Mouse (Mus musculus) cortical plate, adult 2 months (tissue): ENCODE data around the gene Slc10a1. TPM values are rescaled to one million over a fixed set of nuclear protein-coding genes. Genes with fewer than 3 reads are reported as not detected.
"Not testable (repeated sequence)": the region's sequence is repeated elsewhere in the genome, so short reads cannot be mapped to it uniquely, and the experiment has no call there.

Source experiments
- H3K27ac ChIP-seq: fragments of 200-500 bp; 2 replicates; pipeline ENCODE4 v1.5.1; 2012; ENCODE audit warnings: low read length, control low read depth, inconsistent platforms; ENCODE audit not compliant: insufficient read depth
- H3K4me1 ChIP-seq: fragments of 200-500 bp; 2 replicates; pipeline ENCODE4 v1.6.1; 2011; ENCODE audit warnings: low read length; ENCODE audit not compliant: control insufficient read depth, insufficient read depth
- H3K4me3 ChIP-seq: fragments of 200-500 bp; 2 replicates; pipeline ENCODE4 v1.5.1; 2011; ENCODE audit warnings: mild to moderate bottlenecking, low read length, control low read depth; ENCODE audit not compliant: insufficient read depth
- CTCF ChIP-seq: fragments of 200-500 bp; IDR thresholded peaks from 2 replicates; pipeline ENCODE4 v1.5.1; 2011; ENCODE audit warnings: mild to moderate bottlenecking, control low read depth, low read length; ENCODE audit not compliant: insufficient read depth; ENCODE audit errors: extremely low read depth
- POLR2A ChIP-seq: fragments of 200-500 bp; IDR thresholded peaks from 2 replicates; pipeline ENCODE4 v1.6.1; 2011; ENCODE audit warnings: mild to moderate bottlenecking, low read length, control low read depth; ENCODE audit not compliant: insufficient read depth; ENCODE audit errors: extremely low read depth
- polyA plus RNA-seq: library from polyadenylated mRNA; depleted of rRNA; stranded (reverse); fragments of >200 nt; gene quantifications from 2 replicates; pipeline ENCODE4 v1.2.3, GENCODE M21; 2012

The Slc10a1 gene
- polyA plus RNA-seq, 1 experiment, result not detected

- TF ChIP-seq POLR2A (no peak), CTCF (no peak)
- no peaks in the 10 kb centered on the region for H3K4me1 ChIP-seq
- H3K4me3 ChIP-seq, result no peak overlapping the region
- no peak overlapping the region for H3K27ac ChIP-seq
These were observed 1.7 kb upstream of the Slc10a1 start for GRCm38 (mm10) chr12:80970181-80970705.

DNA sequence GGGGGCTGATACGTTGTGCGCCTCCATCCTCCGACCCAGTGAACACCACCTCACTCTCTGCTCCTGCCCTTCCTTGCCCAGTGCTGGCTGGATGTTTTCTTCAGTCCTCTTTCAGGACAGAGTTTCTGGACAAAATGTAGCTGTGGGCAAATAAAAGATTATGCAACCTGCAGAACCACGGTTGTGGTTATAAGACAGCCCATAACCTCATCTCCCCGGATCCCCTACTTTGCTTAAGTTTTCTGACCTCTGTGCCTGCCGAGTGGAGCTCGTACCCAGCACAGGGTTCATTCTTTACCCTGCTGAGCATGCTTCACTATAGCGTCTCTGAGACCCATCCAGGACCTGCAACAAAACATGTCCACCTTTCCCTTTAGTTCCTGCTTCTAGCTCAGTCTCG, 587 bp downstream of the Slc10a1 start:
- Histone ChIP-seq H3K27ac (no peak overlapping the region), H3K4me1 (no peaks in the 10 kb centered on the region), H3K4me3 (no peak overlapping the region)
- TF ChIP-seq CTCF (no peak), POLR2A (no peak)

DNA sequence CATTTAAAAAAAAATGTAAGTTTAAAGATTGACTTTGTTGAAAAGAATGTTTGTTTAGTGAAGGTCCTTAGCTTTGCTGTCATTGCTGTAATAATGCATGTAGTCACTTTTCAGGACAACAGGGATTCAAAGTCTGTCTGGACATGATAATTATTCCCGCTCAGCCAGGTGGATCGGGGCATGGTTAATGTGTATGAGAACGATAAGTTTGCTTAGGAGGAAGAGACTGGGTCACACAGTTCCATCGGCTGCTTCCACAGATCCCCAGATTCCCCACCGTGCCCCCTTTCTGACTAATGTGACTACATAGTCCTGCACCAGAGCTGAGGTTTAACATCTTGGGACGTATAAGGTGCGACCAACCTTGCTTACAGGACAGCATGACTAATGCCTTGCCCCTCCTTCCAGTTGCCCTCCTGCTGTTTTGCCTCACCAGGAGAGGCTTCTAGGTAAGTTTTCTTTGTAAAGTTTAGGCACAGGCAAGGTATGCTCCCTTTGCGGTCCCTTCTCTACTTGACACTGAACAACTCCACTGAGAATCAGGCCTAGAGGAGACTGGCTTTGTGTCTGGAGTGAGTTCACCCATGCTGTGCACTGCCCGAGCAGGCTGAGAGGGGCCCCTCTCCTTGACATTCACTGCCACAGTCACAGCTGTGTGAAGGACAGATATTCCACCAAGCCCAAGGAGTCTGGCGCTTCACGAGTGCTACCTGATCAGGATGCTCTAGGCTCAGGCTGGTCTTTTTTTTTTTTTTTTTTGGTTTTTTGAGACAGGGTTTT, 2.3 kb downstream of the Slc10a1 start:
- H3K4me3 ChIP-seq, result no peak overlapping the region
- H3K4me1 ChIP-seq, result no peaks in the 10 kb centered on the region
- TF ChIP-seq CTCF (no peak), POLR2A (no peak)
- H3K27ac ChIP-seq, result no peak overlapping the region

GRCm38 (mm10) chr12:80962566-80962965, 5.9 kb downstream of the Slc10a1 start:
- no peaks in the 10 kb centered on the region for H3K4me1 ChIP-seq
- H3K27ac ChIP-seq, result no peak overlapping the region
- no peak overlapping the region for H3K4me3 ChIP-seq
- TF ChIP-seq CTCF (no peak), POLR2A (no peak)

GRCm38 (mm10) chr12:80957961-80958360, 10.5 kb downstream of the Slc10a1 start:
- H3K27ac ChIP-seq, result no peak overlapping the region
- no peak overlapping the region for H3K4me3 ChIP-seq
- TF ChIP-seq CTCF (no peak), POLR2A (no peak)
- H3K4me1 ChIP-seq, result no peaks in the 10 kb centered on the region; the same call in 1 of the 2 replicates

DNA sequence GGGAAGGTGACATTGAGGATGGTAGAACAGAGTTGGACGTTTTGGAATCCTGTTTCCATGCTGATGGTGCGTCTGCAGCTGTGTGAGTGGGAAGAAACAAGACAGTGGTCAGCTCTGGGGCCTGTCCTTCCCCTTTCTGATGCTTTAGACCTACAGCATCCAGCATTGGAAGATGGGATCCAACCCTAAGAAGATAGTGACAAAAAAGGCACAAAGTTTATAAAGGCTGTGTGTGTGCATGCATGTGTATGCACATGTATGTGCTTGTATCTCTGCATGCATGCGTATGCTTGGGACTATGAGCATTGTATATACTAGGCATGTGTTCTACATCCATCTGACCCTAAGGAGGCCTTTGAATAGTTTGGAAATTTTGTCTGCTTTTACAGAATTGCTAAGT, 12.5 kb downstream of the Slc10a1 start:
- TF ChIP-seq CTCF (no peak), POLR2A (no peak)
- Histone ChIP-seq H3K4me3 (no peak overlapping the region), H3K27ac (no peak overlapping the region), H3K4me1 (peaks cover 2% of the 10 kb centered on the region; the same call in 1 of the 2 replicates)

DNA sequence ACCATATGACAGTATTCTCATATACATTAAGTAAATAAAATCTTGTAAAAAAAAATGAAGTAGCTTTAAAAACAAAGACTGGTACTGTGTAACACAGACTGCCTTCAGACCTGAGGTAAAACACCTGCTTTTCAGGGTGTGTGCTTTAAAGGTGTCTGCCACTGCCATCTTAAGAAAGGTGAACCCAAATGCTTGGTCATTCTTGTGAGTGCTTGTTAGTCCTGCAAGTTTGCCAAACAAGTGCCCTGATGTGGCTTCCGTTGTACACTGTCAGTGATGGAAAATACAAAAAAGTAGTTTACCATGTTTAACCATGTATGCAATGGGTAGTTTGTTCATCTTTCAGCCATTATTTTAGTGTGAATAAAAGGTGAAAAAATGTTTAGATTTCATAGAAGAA, 16.0 kb downstream of the Slc10a1 start:
- H3K27ac ChIP-seq, result no peak overlapping the region
- no peak for TF ChIP-seq POLR2A
- TF ChIP-seq CTCF, result no peak
- H3K4me3 ChIP-seq, result no peak overlapping the region
- peaks cover 7% of the 10 kb centered on the region for H3K4me1 ChIP-seq

GRCm38 (mm10) chr12:80951640-80952219, 16.8 kb downstream of the Slc10a1 start:
- no peak overlapping the region for H3K4me3 ChIP-seq

DNA sequence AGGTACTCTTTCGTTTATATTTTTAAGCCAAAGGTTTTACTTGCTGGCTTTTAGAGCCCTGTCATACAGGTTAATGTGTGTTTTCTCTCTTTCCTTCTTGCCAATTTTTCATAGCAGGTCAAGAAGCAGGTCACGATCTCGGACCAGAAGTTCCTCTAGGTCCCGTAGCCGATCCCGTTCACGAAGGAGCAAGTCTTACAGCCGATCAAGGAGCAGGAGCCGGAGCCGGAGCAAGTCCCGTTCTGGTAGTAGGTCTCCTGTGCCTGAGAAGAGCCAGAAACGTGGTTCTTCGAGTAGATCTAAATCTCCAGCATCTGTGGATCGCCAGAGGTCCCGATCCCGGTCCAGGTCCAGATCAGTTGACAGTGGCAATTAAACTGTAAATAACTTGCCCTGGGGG, 18.9 kb downstream of the Slc10a1 start:
- not testable (repeated sequence) for H3K27ac ChIP-seq, H3K4me3 ChIP-seq, H3K4me1 ChIP-seq

More at GRCm38 (mm10) chr12:80951640-80952219, 16.8 kb downstream of the Slc10a1 start:
- no peak overlapping the region for H3K27ac ChIP-seq
- TF ChIP-seq POLR2A, result no peak
- peaks cover 7% of the 10 kb centered on the region for H3K4me1 ChIP-seq

DNA sequence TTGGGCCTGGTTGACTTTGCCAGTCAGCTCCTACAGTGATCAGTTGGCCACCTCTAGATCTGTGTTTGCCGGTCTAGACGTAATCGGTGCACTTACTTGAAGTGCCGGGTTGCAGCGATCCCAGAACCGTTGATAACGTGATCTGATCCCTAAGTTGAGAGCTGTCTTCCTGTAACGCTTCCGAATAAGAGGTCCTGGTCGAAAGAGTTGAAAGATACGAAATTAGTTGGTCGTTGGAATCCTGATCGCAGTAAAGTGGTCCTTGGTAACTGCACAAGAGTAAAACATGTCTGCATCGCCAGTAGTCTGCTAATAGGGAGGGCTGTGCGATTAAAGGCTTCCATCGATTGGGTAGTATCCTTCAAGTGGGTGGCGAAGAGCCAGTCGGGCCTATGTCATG, 20.3 kb downstream of the Slc10a1 start:
- no peak overlapping the region for H3K27ac ChIP-seq
- no peak overlapping the region for H3K4me3 ChIP-seq
- peaks cover 7% of the 10 kb centered on the region for H3K4me1 ChIP-seq
- TF ChIP-seq CTCF (no peak), POLR2A (no peak)

DNA sequence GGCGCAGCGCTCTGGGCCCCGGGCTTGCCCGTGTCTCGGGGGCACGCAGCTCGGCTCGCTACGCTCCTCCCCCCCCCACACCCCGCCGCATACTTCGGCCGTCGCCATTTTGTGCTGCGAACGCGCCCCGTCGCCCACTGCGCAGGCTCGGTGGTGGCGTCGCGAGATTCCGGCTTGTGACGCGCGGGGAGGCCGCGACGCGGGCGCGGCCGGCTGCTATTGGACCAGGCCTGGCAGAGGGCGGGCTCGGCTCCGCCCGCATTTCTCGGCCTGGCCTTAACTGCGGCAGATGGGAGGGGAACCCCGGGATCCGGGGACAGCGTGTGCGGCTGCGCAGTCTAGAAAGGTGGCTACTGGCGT, 22.5 kb downstream of the Slc10a1 start:
- Histone ChIP-seq H3K4me3 (peak overlapping the region; percentile 93), H3K27ac (peak overlapping the region; percentile 98), H3K4me1 (peaks cover 5% of the 10 kb centered on the region)
- TF ChIP-seq CTCF (no peak), POLR2A (no peak; the same call in 1 of the 2 replicates)
